Mouse (Mus musculus) neural tube, embryonic 14.5 days (tissue): ENCODE results near the gene Pus10. TPM values are rescaled to one million over a fixed set of nuclear protein-coding genes. Genes with fewer than 3 reads are reported as not detected.

Source experiments
- ATAC-seq: fragments of 200-750 bp; cut with Nextera tagmentation; 2 replicates; pipeline ENCODE4 v1.8.0; 2017; ENCODE audit warnings: low read depth, mild to moderate bottlenecking, moderate TSS enrichment, moderate library complexity
- H3K27ac ChIP-seq: fragments of 300-500 bp; sonication (generic); 2 replicates; pipeline ENCODE4 v1.5.1; 2014; ENCODE audit warnings: low read depth, mild to moderate bottlenecking, control low read depth, low read length, moderate library complexity, mixed read lengths
- H3K27me3 ChIP-seq: fragments of 300-500 bp; sonication (generic); 2 replicates; pipeline ENCODE4 v1.6.1; 2014; ENCODE audit warnings: low read length; ENCODE audit not compliant: control insufficient read depth, insufficient read depth
- H3K36me3 ChIP-seq: fragments of 300-500 bp; sonication (generic); 2 replicates; pipeline ENCODE4 v1.6.1; 2014; ENCODE audit warnings: low read length, mixed read lengths; ENCODE audit not compliant: control insufficient read depth, insufficient read depth
- H3K4me1 ChIP-seq: fragments of 300-500 bp; sonication (generic); 2 replicates; pipeline ENCODE4 v1.6.1; 2014; ENCODE audit warnings: low read length; ENCODE audit not compliant: control insufficient read depth, insufficient read depth
- H3K4me2 ChIP-seq: fragments of 300-500 bp; sonication (generic); 2 replicates; pipeline ENCODE4 v1.6.1; 2014; ENCODE audit warnings: mild to moderate bottlenecking, low read depth, low read length, control low read depth
- H3K4me3 ChIP-seq: fragments of 300-500 bp; sonication (generic); 2 replicates; pipeline ENCODE4 v1.5.1; 2014; ENCODE audit warnings: low read depth, low read length, control low read depth, mixed read lengths
- H3K9ac ChIP-seq: fragments of 300-500 bp; sonication (generic); replicated peaks from 2 replicates; pipeline ENCODE4 v1.6.1; 2014; ENCODE audit warnings: low read depth, mild to moderate bottlenecking, control low read depth, low read length, mixed read lengths
- H3K9me3 ChIP-seq: fragments of 300-500 bp; sonication (generic); 2 replicates; pipeline ENCODE4 v1.6.1; 2016; ENCODE audit warnings: low read length; ENCODE audit not compliant: control insufficient read depth
- WGBS: fragments of 180-500 bp; shearing (Covaris S2); extraction: QIAGEN DNeasy Blood & Tissue Kit; methylation state at CpG from one replicate; pipeline ENCODE4 v1.1.7; 2014; 5-methylcytosine and 5-hydroxymethylcytosine counted together
- polyA plus RNA-seq: library from polyadenylated mRNA; unstranded; fragments of >200 nt; fragmentation: Nextera tagmentation; extraction: Ambion mirVana; gene quantifications from 2 replicates; pipeline ENCODE4 v1.2.1, GENCODE M21; 2014

Pus10 gene
- polyA plus RNA-seq, 1 experiment from 2014 or later = 13.9 TPM

DNA sequence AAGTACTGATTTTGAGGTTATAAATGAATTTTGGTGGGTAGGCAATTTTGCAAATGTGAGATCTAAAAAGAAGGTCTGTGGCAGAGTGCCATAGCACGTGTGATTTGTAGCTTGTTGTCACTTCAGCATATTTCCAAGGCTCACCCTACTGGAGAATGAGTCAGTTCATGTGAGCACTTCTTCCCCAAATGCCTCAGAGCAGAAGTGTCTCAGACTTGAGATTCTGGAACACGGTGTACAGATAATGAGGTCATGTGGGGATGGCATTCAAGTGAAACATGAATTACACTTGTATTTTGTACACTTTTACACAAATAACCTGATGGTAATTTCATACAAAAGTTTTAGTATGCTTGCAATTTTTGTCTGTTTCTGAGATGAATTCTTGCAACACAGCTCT lies 7.7 kb upstream of the Pus10 start:
- Histone ChIP-seq H3K9ac (no peak overlapping the region), H3K27me3 (no peaks in the 10 kb centered on the region), H3K4me1 (no peaks in the 10 kb centered on the region), H3K36me3 (no peaks in the 10 kb centered on the region), H3K9me3 (no peaks in the 10 kb centered on the region), H3K27ac (no peak overlapping the region), H3K4me2 (no peak overlapping the region), H3K4me3 (no peak overlapping the region)
- no peak for ATAC-seq
- 93% methylated on average over 2 of the region's 2 CpGs for WGBS

DNA sequence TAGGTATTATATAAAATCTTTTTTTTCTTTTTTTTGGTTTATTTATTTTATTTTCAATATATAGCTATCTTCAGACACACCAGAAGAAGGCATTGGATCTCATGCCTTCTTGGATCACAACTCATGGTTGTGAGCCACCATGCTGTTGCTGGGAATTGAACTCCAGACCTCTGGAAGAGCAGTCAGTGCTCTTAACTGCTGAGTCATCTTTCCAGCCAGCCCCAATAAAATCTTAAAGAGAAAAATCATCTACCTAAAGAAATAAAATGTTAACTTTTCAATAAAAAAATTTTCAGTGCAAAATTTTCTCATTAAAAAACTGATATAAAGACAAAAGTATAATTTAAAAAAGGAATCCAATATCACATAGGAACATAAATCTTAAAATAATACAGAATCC lies 1.2 kb upstream of the Pus10 start:
- no peak overlapping the region for H3K4me2 ChIP-seq
- H3K36me3 ChIP-seq = no peaks in the 10 kb centered on the region
- no peak overlapping the region for H3K4me3 ChIP-seq
- no peak overlapping the region for H3K27ac ChIP-seq
- H3K9ac ChIP-seq = no peak overlapping the region
- H3K4me1 ChIP-seq = peaks cover 7% of the 10 kb centered on the region; the same call in 1 of the 2 replicates
- H3K9me3 ChIP-seq = no peaks in the 10 kb centered on the region
- no peak for ATAC-seq
- peaks cover 4% of the 10 kb centered on the region; the same call in 1 of the 2 replicates for H3K27me3 ChIP-seq

DNA sequence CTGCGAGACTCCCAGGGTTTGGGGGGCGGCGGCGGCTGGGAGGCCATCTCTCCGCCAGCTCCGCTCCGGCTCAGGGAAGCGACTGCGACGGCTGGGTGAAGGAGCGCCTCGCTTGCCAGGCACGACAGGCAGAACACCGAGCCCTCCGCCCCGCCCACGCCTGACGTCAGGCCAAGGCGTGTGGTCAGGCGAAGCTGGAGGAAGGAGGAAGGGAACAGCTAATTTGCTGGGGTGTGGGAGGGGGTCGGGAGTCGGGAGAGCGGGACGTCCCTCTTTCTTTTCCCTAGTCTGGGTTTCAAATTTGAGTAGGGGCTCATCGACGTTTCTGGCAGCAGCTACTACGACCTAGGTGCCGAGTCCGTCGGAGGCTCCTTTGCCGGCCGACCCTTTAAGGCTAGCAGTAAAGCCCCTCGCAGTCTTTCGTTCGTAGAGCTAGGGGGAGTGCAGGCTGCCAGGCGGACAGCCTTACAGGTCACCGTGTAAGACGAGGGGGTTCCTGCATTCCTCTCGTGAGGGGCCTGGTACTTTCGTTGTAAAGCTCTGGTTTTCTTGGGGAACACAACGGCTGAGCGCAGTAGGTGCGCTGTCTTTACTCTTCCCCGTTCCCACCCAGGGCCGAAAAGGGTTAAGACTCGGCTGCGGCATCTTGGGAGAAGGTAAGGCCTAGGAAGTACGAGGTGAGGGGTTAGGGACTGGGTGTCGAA lies 476 bp downstream of the Pus10 start, which contains the start of gene Pex13:
TSS of gene Pex13 (minus strand) at position 162 of the 704 bp plus-strand sequence.
- WGBS = under 1% methylated on average over 49 of the region's 49 CpGs
- H3K4me2 ChIP-seq = peak within 1 kb of the TSS; percentile 74
- ATAC-seq = peak; percentile 98

DNA sequence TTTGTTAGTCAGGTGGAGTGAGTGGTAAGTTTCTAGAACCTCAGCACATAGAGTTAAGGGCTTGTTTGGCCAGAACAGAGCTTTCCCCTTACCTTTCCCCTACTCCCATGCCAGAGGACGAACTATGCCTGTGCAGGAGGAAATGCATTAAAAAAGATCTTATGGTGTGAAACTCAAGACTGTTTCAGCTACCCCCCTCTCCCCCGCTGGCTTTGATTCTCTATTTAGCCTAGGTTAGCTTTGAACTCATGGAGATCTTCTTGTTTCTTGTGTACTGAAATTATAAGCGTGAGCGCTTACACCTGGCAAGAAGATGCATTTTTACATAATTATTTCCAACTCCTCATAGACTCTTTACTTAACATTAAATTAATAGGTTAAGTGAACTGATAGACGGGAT lies 1.1 kb downstream of the Pus10 start:
- Histone ChIP-seq H3K36me3 (no peaks in the 10 kb centered on the region), H3K27ac (peak overlapping the region; percentile 93), H3K4me3 (peak overlapping the region; percentile 81), H3K27me3 (peaks cover 4% of the 10 kb centered on the region; the same call in 1 of the 2 replicates), H3K4me1 (peaks cover 7% of the 10 kb centered on the region; the same call in 1 of the 2 replicates), H3K9ac (peak overlapping the region; percentile 80), H3K4me2 (peak overlapping the region; percentile 74), H3K9me3 (no peaks in the 10 kb centered on the region)
- WGBS = 10% methylated on average over 5 of the region's 5 CpGs
- no peak for ATAC-seq

More for the DNA sequence above, 476 bp downstream of the Pus10 start, which contains the start of gene Pex13:
- Histone ChIP-seq H3K27me3 (peaks cover 4% of the 10 kb centered on the region; the same call in 1 of the 2 replicates), H3K36me3 (no peaks in the 10 kb centered on the region), H3K9ac (peak within 1 kb of the TSS; percentile 80), H3K4me3 (peak within 1 kb of the TSS; percentile 81), H3K4me1 (peaks cover 7% of the 10 kb centered on the region; the same call in 1 of the 2 replicates), H3K9me3 (no peaks in the 10 kb centered on the region), H3K27ac (peak within 1 kb of the TSS; percentile 93)

DNA sequence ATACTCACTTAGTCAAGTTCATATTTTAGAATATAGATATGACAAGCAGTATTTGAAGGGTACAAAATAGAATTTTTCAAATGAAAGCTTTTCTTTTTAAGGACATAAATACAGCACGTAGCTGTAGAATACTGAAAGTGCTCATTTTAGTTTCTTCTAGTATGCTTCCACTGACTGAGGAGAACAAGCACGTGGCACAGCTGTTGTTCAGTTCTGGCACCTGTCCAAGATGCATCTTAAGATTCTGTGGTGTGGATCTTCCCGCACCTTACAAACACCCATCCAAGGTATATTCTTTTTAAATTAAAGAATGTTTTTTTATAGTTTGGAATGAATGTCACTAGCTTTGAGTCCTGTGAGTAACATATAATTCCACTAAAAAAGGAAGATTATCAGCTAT lies 1.7 kb downstream of the Pus10 start:
- WGBS = 38% methylated on average over 3 of the region's 3 CpGs

DNA sequence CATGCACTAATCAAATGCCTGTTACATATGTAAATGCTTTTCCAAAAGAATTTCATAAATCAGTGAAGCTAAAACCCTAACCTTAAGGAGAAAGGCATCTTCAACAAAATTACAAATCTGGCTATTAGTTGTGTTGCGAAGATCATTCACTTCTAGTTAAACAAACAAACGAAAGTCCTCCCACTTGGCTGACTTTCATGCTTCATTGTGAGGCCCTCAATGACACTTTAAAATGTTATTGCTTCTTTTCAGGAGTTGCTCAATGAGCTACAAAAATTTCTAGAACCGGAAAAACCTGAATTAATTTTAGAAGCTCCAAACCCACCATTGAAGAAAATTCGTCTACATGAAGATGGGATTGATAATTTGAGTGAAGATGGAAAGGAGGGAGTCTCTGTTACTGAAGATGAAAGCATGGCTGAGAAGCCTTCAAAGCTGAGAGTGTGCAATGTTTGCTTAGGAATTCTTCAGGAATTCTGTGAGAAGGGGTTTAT lies 6.8 kb downstream of the Pus10 start:
- no peak overlapping the region for H3K4me3 ChIP-seq
- H3K9me3 ChIP-seq = no peaks in the 10 kb centered on the region
- no peak overlapping the region for H3K9ac ChIP-seq
- no peaks in the 10 kb centered on the region for H3K4me1 ChIP-seq
- WGBS = 89% methylated on average over 4 of the region's 4 CpGs
- H3K4me2 ChIP-seq = no peak overlapping the region
- H3K27me3 ChIP-seq = no peaks in the 10 kb centered on the region
- no peak overlapping the region for H3K27ac ChIP-seq
- peaks cover 35% of the 10 kb centered on the region for H3K36me3 ChIP-seq
- no peak for ATAC-seq

More for the DNA sequence above, 1.7 kb downstream of the Pus10 start:
- Histone ChIP-seq H3K9me3 (no peaks in the 10 kb centered on the region), H3K27me3 (peaks cover 4% of the 10 kb centered on the region; the same call in 1 of the 2 replicates), H3K9ac (no peak overlapping the region; the same call in 1 of the 2 replicates), H3K4me1 (peaks cover 7% of the 10 kb centered on the region; the same call in 1 of the 2 replicates), H3K4me3 (peak overlapping the region; percentile 81), H3K36me3 (no peaks in the 10 kb centered on the region), H3K27ac (no peak overlapping the region), H3K4me2 (peak overlapping the region; percentile 74)
- ATAC-seq = no peak

DNA sequence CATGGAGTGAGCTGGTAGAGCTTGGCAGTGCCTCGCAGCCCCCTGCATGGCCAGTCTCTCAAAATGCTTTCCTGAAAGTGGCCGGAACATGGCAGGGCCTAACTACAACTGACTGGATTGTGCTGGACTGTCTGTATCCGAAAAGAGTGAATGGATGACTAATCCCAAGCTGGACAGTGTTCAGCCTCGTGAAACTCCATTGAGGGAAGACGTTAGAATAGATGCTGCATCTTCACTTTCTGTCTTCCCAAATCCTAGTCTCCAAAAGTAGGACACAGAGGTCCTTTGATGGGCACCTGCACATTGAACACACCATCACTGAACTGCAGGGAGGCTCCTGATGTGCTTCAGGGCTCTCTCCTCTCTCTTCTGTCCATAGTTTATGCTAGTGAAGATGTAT lies 10.6 kb downstream of the Pus10 start:
- H3K27ac ChIP-seq = no peak overlapping the region
- no peaks in the 10 kb centered on the region for H3K9me3 ChIP-seq
- peaks cover 35% of the 10 kb centered on the region for H3K36me3 ChIP-seq
- WGBS = 95% methylated on average over 5 of the region's 5 CpGs
- H3K4me3 ChIP-seq = no peak overlapping the region
- H3K27me3 ChIP-seq = no peaks in the 10 kb centered on the region
- H3K4me2 ChIP-seq = no peak overlapping the region
- H3K4me1 ChIP-seq = no peaks in the 10 kb centered on the region
- no peak overlapping the region for H3K9ac ChIP-seq
- no peak for ATAC-seq

DNA sequence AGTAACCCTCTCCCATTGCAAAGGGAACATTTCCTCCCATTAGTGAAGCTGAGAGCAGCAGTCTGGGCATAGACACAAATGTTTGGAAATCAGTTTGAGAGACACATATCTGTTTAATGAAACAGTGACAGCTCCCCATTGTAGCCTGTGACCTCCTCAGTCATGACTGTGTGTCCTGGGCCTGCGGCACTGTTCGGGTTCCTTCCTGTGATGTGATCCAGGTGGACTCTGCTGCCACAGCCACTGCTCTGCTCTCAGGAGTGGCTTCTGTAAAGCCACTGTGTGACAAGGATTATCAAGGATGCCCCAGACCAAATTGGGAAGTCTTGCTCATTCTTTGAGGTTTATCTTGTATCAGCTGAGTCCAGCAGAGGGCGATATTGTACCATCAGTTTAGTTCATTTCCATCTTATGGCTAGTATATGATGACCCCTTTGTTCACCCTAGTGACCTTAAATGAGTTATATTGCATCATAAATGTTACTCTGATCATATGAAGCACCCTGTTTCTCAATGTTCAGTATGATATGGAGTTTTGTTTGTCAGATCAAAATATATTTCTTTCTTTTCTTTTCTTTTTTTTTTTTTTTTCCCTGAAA lies 13.7 kb downstream of the Pus10 start:
- H3K27me3 ChIP-seq = no peaks in the 10 kb centered on the region
- no peak overlapping the region for H3K4me3 ChIP-seq
- H3K36me3 ChIP-seq = peaks cover 21% of the 10 kb centered on the region
- H3K27ac ChIP-seq = no peak overlapping the region
- no peaks in the 10 kb centered on the region for H3K9me3 ChIP-seq
- no peak overlapping the region for H3K4me2 ChIP-seq
- no peaks in the 10 kb centered on the region for H3K4me1 ChIP-seq
- no peak overlapping the region for H3K9ac ChIP-seq
- 53% methylated on average over 3 of the region's 3 CpGs for WGBS
- ATAC-seq = peak; percentile 47

DNA sequence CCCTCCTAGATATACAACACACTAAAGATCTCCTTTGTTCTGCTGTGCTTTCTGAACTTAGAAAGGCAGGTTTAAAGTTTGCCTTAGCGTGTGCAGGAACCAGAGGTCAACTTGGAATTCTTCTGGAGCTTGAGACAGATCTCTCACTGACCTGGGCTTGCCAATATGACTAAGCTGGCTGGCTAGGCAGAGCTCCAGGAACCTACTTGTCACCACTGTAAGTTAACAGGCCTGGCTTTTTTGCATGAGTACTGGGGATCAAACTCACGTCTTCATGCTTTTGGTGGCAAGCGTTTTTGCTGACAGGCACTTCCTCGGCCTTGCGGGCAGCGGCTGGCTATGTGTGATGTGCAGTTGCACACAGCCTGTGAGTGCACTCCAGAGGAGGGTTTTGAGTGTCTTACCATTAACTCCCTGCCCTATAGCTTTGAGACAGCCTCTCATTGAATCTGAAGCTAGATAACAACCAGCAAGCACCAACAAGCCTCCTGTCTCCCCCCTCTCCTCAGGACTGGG lies 15.0 kb downstream of the Pus10 start:
- WGBS = 93% methylated on average over 6 of the region's 6 CpGs
- no peak overlapping the region for H3K4me3 ChIP-seq
- no peaks in the 10 kb centered on the region for H3K27me3 ChIP-seq
- no peak overlapping the region for H3K4me2 ChIP-seq
- no peaks in the 10 kb centered on the region for H3K9me3 ChIP-seq
- no peak for ATAC-seq
- H3K27ac ChIP-seq = no peak overlapping the region
- peaks cover 13% of the 10 kb centered on the region for H3K36me3 ChIP-seq
- H3K4me1 ChIP-seq = no peaks in the 10 kb centered on the region
- H3K9ac ChIP-seq = no peak overlapping the region
